Mouse (Mus musculus) E14TG2a.4 (cell line): ENCODE measurements around the gene Tmem201.

Experiments used
- H3K27me3 ChIP-seq: 2 replicates; pipeline ENCODE4 v1.6.1; 2014; ENCODE audit warnings: low read length, control low read depth; ENCODE audit not compliant: insufficient read depth
- H3K36me3 ChIP-seq: 2 replicates; pipeline ENCODE4 v1.6.1; 2014; ENCODE audit warnings: low read length, control low read depth; ENCODE audit not compliant: insufficient read depth
- H3K4me1 ChIP-seq: replicated peaks from 2 replicates; pipeline ENCODE4 v1.6.1; 2014; ENCODE audit warnings: low read depth, low read length, control low read depth
- H3K4me3 ChIP-seq: replicated peaks from 2 replicates; pipeline ENCODE4 v1.5.1; 2014; ENCODE audit warnings: mild to moderate bottlenecking, low read length
- H3K9me3 ChIP-seq: 2 replicates; pipeline ENCODE4 v1.6.1; 2014; ENCODE audit warnings: low read length, control low read depth
- CTCF ChIP-seq: conservative IDR thresholded peaks from 2 replicates; pipeline ENCODE4 v1.5.1; 2014; ENCODE audit warnings: low read length
- NANOG ChIP-seq: IDR thresholded peaks from 2 replicates; pipeline ENCODE4 v1.6.1; 2014; ENCODE audit warnings: borderline replicate concordance, low read length, mixed read lengths
- POU5F1 ChIP-seq: IDR thresholded peaks from 2 replicates; pipeline ENCODE4 v1.6.1; 2014; ENCODE audit warnings: low read length, borderline replicate concordance

The Tmem201 gene

DNA sequence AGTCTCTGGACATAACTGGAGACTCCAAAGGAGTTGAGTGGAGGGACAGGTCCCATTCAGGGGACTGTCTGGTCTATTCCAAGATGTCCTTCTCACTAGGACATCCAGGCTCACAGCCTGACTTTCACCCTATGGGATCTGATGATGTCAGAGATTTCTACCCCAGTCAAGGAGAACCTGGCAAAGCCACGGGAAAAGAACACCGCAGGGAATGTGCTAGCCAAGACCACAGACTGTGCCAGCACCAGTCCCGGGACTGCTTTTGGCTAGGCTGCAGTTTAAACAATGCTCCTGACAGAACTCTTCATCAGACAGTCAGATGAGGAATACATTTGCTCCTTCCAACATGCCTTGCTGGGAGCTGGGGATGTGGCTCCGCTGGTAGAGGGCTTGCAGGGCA lies 37.9 kb downstream of the Tmem201 start:
- Histone ChIP-seq H3K27me3 (peaks cover 44% of the 10 kb centered on the region), H3K36me3 (no peaks in the 10 kb centered on the region), H3K9me3 (no peaks in the 10 kb centered on the region), H3K4me1 (peaks cover 46% of the 10 kb centered on the region), H3K4me3 (no peak overlapping the region)
- no peak for TF ChIP-seq POU5F1
- no peak for TF ChIP-seq NANOG
- no peak for TF ChIP-seq CTCF

DNA sequence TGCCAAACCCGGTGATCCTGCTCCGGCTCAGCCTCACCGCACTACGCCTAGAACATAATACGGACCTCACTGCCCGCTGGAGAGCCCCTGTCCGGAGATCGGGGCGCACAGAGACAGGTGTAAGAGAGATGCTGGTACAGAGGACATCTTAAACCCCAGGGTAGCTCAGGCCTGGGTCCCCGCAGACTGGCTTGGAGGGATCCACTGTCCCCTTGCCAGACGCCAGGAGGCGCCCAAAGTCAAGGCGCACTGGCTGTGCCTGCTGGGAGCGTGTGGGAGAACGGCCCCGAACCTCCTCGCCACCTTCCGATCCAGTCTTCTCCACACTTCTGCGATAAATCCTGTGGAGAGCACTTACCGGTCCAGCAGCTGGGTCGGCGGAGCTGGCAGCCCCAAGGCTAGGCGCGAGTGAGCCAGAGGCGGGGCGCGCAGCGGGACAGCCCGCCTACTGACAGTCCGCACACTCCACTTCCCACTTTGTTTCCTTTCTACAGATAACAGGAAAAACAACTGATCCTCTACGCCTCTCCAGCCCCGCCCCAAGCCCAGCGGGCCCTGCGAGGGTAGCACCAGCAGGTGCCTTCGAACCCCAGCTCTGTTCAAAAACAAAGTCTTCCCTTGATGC lies 39.5 kb downstream of the Tmem201 start:
- Histone ChIP-seq H3K9me3 (no peaks in the 10 kb centered on the region), H3K4me3 (peak overlapping the region; percentile 78), H3K36me3 (no peaks in the 10 kb centered on the region), H3K27me3 (peaks cover 49% of the 10 kb centered on the region), H3K4me1 (peaks cover 51% of the 10 kb centered on the region)
- peak; percentile 30 for TF ChIP-seq CTCF
- no peak for TF ChIP-seq POU5F1

DNA sequence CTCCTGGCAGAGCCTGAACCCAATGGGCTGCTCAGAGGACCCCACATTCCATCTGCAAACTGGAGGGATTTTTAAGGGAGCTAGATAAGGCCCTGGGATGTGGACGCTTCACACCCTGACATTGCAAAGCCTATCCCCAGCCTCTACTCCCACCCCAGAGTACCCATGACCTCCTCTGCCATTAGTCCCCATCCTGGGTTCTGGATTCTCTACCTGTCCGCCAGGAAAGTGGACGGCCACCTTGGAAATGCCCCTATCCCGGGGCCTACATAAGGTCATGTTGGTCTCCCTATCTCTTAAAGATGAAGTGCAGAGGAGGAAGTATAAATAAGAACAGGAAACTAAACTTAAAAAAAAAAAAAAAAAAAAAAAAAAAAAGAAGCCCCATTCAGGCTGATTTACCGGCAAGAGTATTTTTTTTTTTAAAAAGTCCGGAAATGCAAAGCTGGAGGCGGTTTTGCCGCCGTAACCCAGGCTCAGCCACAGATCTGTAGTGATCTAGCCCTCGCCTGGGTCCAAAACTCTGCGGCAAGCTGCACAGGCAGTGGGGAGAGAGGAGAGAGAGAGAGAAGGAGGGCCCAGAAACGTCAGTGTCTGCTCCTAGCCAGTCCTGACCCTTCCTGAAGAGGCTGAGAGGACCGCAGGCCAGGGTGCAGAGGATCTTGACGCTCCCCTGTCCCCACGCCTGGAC lies 40.2 kb downstream of the Tmem201 start:
- peaks cover 50% of the 10 kb centered on the region for H3K27me3 ChIP-seq
- TF ChIP-seq POU5F1 (no peak), NANOG (no peak), CTCF (no peak)
- H3K9me3 ChIP-seq: no peaks in the 10 kb centered on the region
- peaks cover 49% of the 10 kb centered on the region for H3K4me1 ChIP-seq
- no peaks in the 10 kb centered on the region for H3K36me3 ChIP-seq
- peak overlapping the region; percentile 78 for H3K4me3 ChIP-seq

DNA sequence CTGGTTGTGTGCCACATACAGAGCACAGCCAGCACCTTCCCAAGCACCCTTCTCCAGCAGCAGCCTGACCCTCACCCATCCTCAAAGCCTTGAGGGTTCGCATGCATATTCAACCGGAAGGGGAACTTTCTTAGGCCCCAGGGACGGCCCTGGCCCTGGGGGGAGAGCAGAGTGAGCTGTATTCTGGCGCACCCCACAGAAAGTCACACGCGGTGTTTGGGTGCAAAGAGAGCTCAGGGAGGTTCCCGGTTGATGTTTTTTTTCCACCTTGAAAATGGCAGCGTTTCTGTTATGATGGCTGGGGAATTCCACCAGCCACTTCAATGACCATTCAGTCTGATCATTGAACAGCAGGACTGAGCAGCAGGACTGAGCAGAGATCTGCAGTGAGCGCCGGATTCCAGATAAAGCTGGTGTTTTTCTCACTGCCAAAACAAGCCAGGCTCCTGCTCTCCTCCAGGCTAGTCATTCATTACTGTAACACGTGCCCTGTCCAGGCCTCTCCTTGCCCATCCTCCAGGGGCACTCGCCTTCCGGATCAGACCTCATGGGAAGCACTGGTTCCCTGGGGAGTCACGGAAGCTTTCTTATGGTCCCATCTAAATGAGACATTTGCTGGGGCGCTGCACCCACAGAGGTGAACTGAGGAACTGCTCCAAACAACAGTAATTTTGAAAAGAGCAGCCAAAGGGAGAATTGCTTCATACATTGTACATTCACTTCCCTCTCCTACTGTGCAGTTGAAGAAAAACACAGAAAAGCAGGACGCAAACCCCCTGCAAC lies 41.5 kb downstream of the Tmem201 start:
- TF ChIP-seq POU5F1 (no peak), NANOG (no peak), CTCF (no peak)
- Histone ChIP-seq H3K9me3 (no peaks in the 10 kb centered on the region), H3K36me3 (no peaks in the 10 kb centered on the region), H3K4me1 (peaks cover 39% of the 10 kb centered on the region), H3K4me3 (no peak overlapping the region), H3K27me3 (peaks cover 54% of the 10 kb centered on the region)

DNA sequence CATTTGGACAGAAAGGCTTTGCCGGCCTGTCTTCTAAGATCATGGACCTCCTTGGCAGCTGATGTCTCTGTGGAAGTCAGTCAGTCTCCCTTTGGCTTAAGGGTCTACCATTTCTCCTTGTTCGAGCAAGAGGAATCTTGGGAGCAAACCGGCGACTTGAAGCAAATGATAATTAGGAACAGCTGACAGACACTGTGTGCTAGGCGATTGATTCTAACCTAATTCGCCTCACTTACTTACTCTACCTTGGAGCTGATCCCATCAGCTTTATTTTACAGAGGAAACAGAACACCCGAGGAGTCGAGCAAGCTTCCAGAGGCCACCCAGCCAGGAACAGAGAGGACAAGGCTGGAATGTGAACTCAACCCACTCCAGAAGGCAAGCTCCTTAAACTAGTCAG lies 46.5 kb downstream of the Tmem201 start:
- Histone ChIP-seq H3K36me3 (no peaks in the 10 kb centered on the region), H3K27me3 (peaks cover 40% of the 10 kb centered on the region), H3K4me3 (no peak overlapping the region), H3K9me3 (no peaks in the 10 kb centered on the region), H3K4me1 (peaks cover 40% of the 10 kb centered on the region)
- TF ChIP-seq POU5F1 (no peak), CTCF (no peak), NANOG (no peak)

DNA sequence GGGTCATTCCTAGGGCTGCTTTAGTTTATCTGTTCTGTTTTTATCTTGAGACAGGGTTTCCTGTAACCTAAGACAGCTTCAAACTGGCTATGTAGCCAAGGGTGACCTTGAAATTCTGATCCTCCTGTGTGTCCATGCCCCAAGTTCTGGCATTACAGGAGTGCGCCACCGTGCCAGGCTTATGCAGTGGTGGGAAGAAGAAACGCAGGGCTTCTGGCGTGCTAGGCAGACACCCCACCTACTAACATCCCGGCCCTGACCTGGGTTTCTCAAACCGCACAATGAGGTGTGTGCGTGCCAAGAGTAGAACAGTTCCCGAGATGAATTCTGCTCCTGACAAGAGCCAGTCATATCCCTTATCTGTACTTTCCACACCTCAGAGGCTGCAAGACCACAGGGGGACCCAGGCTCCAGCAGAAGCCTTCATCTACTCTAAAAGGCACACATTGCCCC lies 47.0 kb downstream of the Tmem201 start:
- TF ChIP-seq POU5F1 (no peak), NANOG (no peak), CTCF (no peak)
- Histone ChIP-seq H3K4me3 (no peak overlapping the region), H3K36me3 (no peaks in the 10 kb centered on the region), H3K4me1 (peaks cover 40% of the 10 kb centered on the region), H3K9me3 (no peaks in the 10 kb centered on the region), H3K27me3 (peaks cover 39% of the 10 kb centered on the region)

GRCm38 (mm10) chr4:149689822-149690700 lies 47.8 kb downstream of the Tmem201 start:
- Histone ChIP-seq H3K4me1 (peaks cover 42% of the 10 kb centered on the region), H3K27me3 (peaks cover 42% of the 10 kb centered on the region), H3K9me3 (no peaks in the 10 kb centered on the region), H3K4me3 (no peak overlapping the region), H3K36me3 (no peaks in the 10 kb centered on the region)
- TF ChIP-seq POU5F1 (no peak), NANOG (peak; percentile 16; the same call in 1 of the 2 replicates)

- Histone ChIP-seq H3K27me3 (peaks cover 47% of the 10 kb centered on the region), H3K4me3 (peak overlapping the region; percentile 46), H3K36me3 (no peaks in the 10 kb centered on the region), H3K4me1 (peaks cover 54% of the 10 kb centered on the region), H3K9me3 (no peaks in the 10 kb centered on the region)
- TF ChIP-seq CTCF: no peak
- no peak for TF ChIP-seq POU5F1
- TF ChIP-seq NANOG: no peak
Measured at GRCm38 (mm10) chr4:149688861-149689260, 49.0 kb downstream of the Tmem201 start.
